Mouse (Mus musculus) MEL (cell line): ENCODE measurements at regions not wholly inside any gene's neighbourhood (a gene's known extent, or its start where the extent isn't known, plus 50 kb on each side); places are given as distances from the start of the nearest gene placed in this dataset.

Experiments used
- DNase-seq: peaks from one replicate; pipeline ENCODE4 v3.0.0; 2011; ENCODE audit warnings: low read depth, low spot score
- H3K27ac ChIP-seq: 2 replicates; pipeline ENCODE4 v1.5.1; 2012; ENCODE audit warnings: low read depth, mild to moderate bottlenecking, control low read depth, low read length, moderate library complexity; ENCODE audit not compliant: control insufficient read depth
- H3K27me3 ChIP-seq, 2 experiments: fragments of 150-350 bp in 1 of 2; sonication (generic) in 1 of 2; 2 replicates each; pipeline ENCODE4 v1.6.1; 2012; ENCODE audit warnings: low read length in 2 of 2, mild to moderate bottlenecking in 2 of 2, improper control_type of control experiment in 1 of 2, moderate library complexity in 1 of 2; ENCODE audit not compliant: insufficient read depth in 2 of 2, control insufficient read depth in 1 of 2
- H3K36me3 ChIP-seq, 2 experiments: 2 replicates each; pipeline ENCODE4 v1.6.1; 2012 to 2014; ENCODE audit warnings: low read length in 2 of 2, improper control_type of control experiment in 1 of 2, inconsistent platforms in 1 of 2, mild to moderate bottlenecking in 1 of 2; ENCODE audit not compliant: insufficient read depth in 2 of 2, control insufficient read depth in 1 of 2
- H3K4me1 ChIP-seq, 2 experiments: fragments of 150-350 bp in 1 of 2; sonication (generic) in 1 of 2; 2 replicates each; pipeline ENCODE4 v1.6.1; 2012; ENCODE audit warnings: low read length in 2 of 2, improper control_type of control experiment in 1 of 2, mild to moderate bottlenecking in 1 of 2; ENCODE audit not compliant: insufficient read depth in 2 of 2, control insufficient read depth in 1 of 2
- H3K4me3 ChIP-seq, 2 experiments: fragments of 150-350 bp in 1 of 2; sonication (generic) in 1 of 2; 2 replicates each; pipeline ENCODE4 v1.5.1; 2012; ENCODE audit warnings: low read depth in 2 of 2, low read length in 2 of 2, mild to moderate bottlenecking in 2 of 2, moderate library complexity in 2 of 2, control low read depth in 1 of 2, improper control_type of control experiment in 1 of 2; ENCODE audit not compliant: control insufficient read depth in 1 of 2, insufficient read depth in 1 of 2
- H3K79me2 ChIP-seq: 2 replicates; pipeline ENCODE4 v1.6.1; 2012; ENCODE audit warnings: mild to moderate bottlenecking, low read length, moderate library complexity; ENCODE audit not compliant: control insufficient read depth, poor library complexity, insufficient read depth
- H3K9ac ChIP-seq: 2 replicates; pipeline ENCODE4 v1.6.1; 2012; ENCODE audit warnings: low read depth, mild to moderate bottlenecking, control low read depth, low read length, moderate library complexity; ENCODE audit not compliant: control insufficient read depth, poor library complexity, severe bottlenecking
- H3K9me3 ChIP-seq: fragments of 150-350 bp; sonication (generic); replicated peaks from 2 replicates; pipeline ENCODE4 v1.6.1; 2012; ENCODE audit warnings: mild to moderate bottlenecking, low read length, improper control_type of control experiment, moderate library complexity; ENCODE audit not compliant: insufficient read depth
- BHLHE40 ChIP-seq: IDR thresholded peaks from 2 replicates; pipeline ENCODE4 v1.6.1; 2012; ENCODE audit warnings: low read depth, mild to moderate bottlenecking, inconsistent platforms, low read length, improper control_type of control experiment, borderline replicate concordance
- CHD1 ChIP-seq: IDR thresholded peaks from 2 replicates; pipeline ENCODE4 v1.6.1; 2012; ENCODE audit warnings: low read depth, mild to moderate bottlenecking, inconsistent platforms, low read length, improper control_type of control experiment
- JUND ChIP-seq: IDR thresholded peaks from 2 replicates; pipeline ENCODE4 v1.6.1; 2011; ENCODE audit warnings: low read depth, mild to moderate bottlenecking, improper control_type of control experiment, low read length
- KAT2A ChIP-seq: conservative IDR thresholded peaks from 2 replicates; pipeline ENCODE4 v1.6.1; 2012; ENCODE audit warnings: low read depth, low read length, improper control_type of control experiment, inconsistent platforms
- MAZ ChIP-seq: IDR thresholded peaks from 2 replicates; pipeline ENCODE4 v1.6.1; 2012; ENCODE audit warnings: low read depth, mild to moderate bottlenecking, inconsistent platforms, low read length, improper control_type of control experiment
- MEF2A ChIP-seq: IDR thresholded peaks from 2 replicates; pipeline ENCODE4 v1.6.1; 2014; ENCODE audit warnings: low read depth, mild to moderate bottlenecking, inconsistent platforms, low read length, improper control_type of control experiment; ENCODE audit not compliant: poor library complexity, insufficient replicate concordance, severe bottlenecking; ENCODE audit errors: extremely low read depth
- MYC ChIP-seq: IDR thresholded peaks from 2 replicates; pipeline ENCODE4 v1.6.1; 2011; ENCODE audit warnings: low read depth, mild to moderate bottlenecking, low read length, improper control_type of control experiment, moderate library complexity
- NELFE ChIP-seq: IDR thresholded peaks from 2 replicates; pipeline ENCODE4 v1.6.1; 2011; ENCODE audit warnings: low read depth, low read length, improper control_type of control experiment
- POLR2A ChIP-seq, 2 experiments: IDR thresholded peaks; 2 replicates each; pipeline ENCODE4 v1.6.1; 2011 to 2012; ENCODE audit warnings: low read length in 2 of 2, mild to moderate bottlenecking in 2 of 2, control low read depth in 1 of 2, improper control_type of control experiment in 1 of 2, low read depth in 1 of 2, moderate library complexity in 1 of 2; ENCODE audit not compliant: control insufficient read depth in 1 of 2, insufficient read depth in 1 of 2, poor library complexity in 1 of 2
- POLR2AphosphoS2 ChIP-seq: IDR thresholded peaks from 2 replicates; pipeline ENCODE4 v1.6.1; 2011; ENCODE audit warnings: low read length, improper control_type of control experiment
- RAD21 ChIP-seq: IDR thresholded peaks from 2 replicates; pipeline ENCODE4 v1.6.1; 2011; ENCODE audit warnings: mild to moderate bottlenecking, low read depth, low read length, improper control_type of control experiment
- RCOR1 ChIP-seq: IDR thresholded peaks from 2 replicates; pipeline ENCODE4 v1.6.1; 2012; ENCODE audit warnings: low read depth, mild to moderate bottlenecking, inconsistent platforms, low read length, improper control_type of control experiment
- SMC3 ChIP-seq: IDR thresholded peaks from 2 replicates; pipeline ENCODE4 v1.6.1; 2011; ENCODE audit warnings: low read depth, low read length, improper control_type of control experiment
- TAL1 ChIP-seq: IDR thresholded peaks from 2 replicates; pipeline ENCODE4 v1.6.1; 2012; ENCODE audit warnings: mild to moderate bottlenecking, inconsistent platforms, low read length, moderate library complexity, mixed read lengths
- TBP ChIP-seq: IDR thresholded peaks from 2 replicates; pipeline ENCODE4 v1.8.0; 2011; ENCODE audit warnings: low read depth, low read length, improper control_type of control experiment
- UBTF ChIP-seq: IDR thresholded peaks from 2 replicates; pipeline ENCODE4 v1.6.1; 2012; ENCODE audit warnings: low read depth, mild to moderate bottlenecking, inconsistent platforms, low read length, improper control_type of control experiment, moderate library complexity, borderline replicate concordance; ENCODE audit not compliant: insufficient read depth
- USF2 ChIP-seq, 2 experiments: IDR thresholded peaks; 2 replicates each; pipeline ENCODE4 v1.6.1; 2011 to 2012; ENCODE audit warnings: improper control_type of control experiment in 2 of 2, low read length in 2 of 2, borderline replicate concordance in 1 of 2, inconsistent platforms in 1 of 2, low read depth in 1 of 2, mild to moderate bottlenecking in 1 of 2; ENCODE audit not compliant: insufficient read depth in 1 of 2
- ZC3H11A ChIP-seq: IDR thresholded peaks from 2 replicates; pipeline ENCODE4 v1.6.1; 2012; ENCODE audit warnings: low read depth, mild to moderate bottlenecking, inconsistent platforms, low read length, improper control_type of control experiment
- ZMIZ1 ChIP-seq: IDR thresholded peaks from 2 replicates; pipeline ENCODE4 v1.6.1; 2012; ENCODE audit warnings: low read depth, mild to moderate bottlenecking, inconsistent platforms, low read length, improper control_type of control experiment, moderate library complexity

GRCm38 (mm10) chr16:30120330-30121265 is 56.4 kb downstream of the Hes1 start (continued):
- no peak for TF ChIP-seq USF2 (IDR thresholded peaks at IDR 0.05; ENCODE audit: borderline replicate concordance in 1 of 2, insufficient read depth in 1 of 2, low read depth in 1 of 2, low read length in 2 of 2)

- Histone ChIP-seq H3K27me3 (peaks cover 4 to 8% of the 10 kb centered on the region in 2 experiments), H3K27ac (no peak overlapping the region), H3K36me3 (no peaks in the 10 kb centered on the region), H3K9me3 (no peaks in the 10 kb centered on the region), H3K79me2 (no peaks in the 10 kb centered on the region), H3K4me1 (no peaks in the 10 kb centered on the region), H3K4me3 (no peak overlapping the region), H3K9ac (no peak overlapping the region)
- no peak for DNase-seq
- no peak for TF ChIP-seq POLR2AphosphoS2
- no peak for TF ChIP-seq BHLHE40
- no peak for TF ChIP-seq ZC3H11A
- TF ChIP-seq NELFE: no peak
- TF ChIP-seq POLR2A (IDR thresholded peaks at IDR 0.05; ENCODE audit: control insufficient read depth in 1 of 2, insufficient read depth in 1 of 2, low read depth in 1 of 2, low read length in 2 of 2, poor library complexity in 1 of 2): no peak
- no peak for TF ChIP-seq MAZ
- no peak for TF ChIP-seq TAL1
- TF ChIP-seq KAT2A: no peak
- no peak for TF ChIP-seq ZMIZ1
- no peak for TF ChIP-seq RCOR1
- TF ChIP-seq MYC: no peak
- TF ChIP-seq TBP: no peak
- no peak for TF ChIP-seq UBTF
- no peak for TF ChIP-seq USF2 (IDR thresholded peaks at IDR 0.05; ENCODE audit: borderline replicate concordance in 1 of 2, insufficient read depth in 1 of 2, low read depth in 1 of 2, low read length in 2 of 2)
- TF ChIP-seq CHD1: no peak
- no peak for TF ChIP-seq JUND
- TF ChIP-seq RAD21: no peak
- TF ChIP-seq MEF2A: no peak
- TF ChIP-seq SMC3: no peak
Measured at GRCm38 (mm10) chr16:30121596-30121995, 57.4 kb downstream of the Hes1 start.
